Mouse (Mus musculus) right cerebral cortex, postnatal 25 days (tissue): ENCODE data around the gene Rin1.

Experiments
- DNase-seq: peaks from one replicate; pipeline ENCODE4 v3.0.0; 2022

Gene Rin1

DNA sequence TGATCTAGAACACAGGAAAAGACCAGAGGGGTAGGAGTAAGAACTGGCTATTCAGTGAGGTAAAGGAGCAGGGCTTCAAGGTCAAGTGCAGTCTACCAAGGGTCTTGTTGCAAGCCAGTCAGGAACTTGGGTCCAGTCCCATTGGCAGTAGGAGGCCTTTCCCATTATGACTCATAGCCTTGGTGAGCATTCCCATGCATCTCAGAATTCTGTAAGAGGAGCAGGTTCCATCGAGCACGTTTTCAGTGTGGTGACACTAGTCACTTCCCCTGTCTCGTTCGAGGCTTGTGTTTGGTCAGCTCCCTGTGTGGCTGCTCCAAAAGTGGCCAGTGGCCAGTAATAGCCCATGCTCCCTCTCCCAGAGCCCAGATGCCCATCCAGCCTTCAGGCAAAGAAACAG is 4.8 kb upstream of the Rin1 start:
- DNase-seq, result no peak

GRCm38 (mm10) chr19:5048138-5049056 is 1.9 kb upstream of the Rin1 start:
- DNase-seq, result no peak

GRCm38 (mm10) chr19:5049325-5049724 is 956 bp upstream of the Rin1 start:
- DNase-seq, result no peak

GRCm38 (mm10) chr19:5051031-5051430 is 750 bp downstream of the Rin1 start:
- no peak for DNase-seq

- no peak for DNase-seq
These were observed 1.2 kb downstream of the Rin1 start for GRCm38 (mm10) chr19:5051515-5051914.

GRCm38 (mm10) chr19:5052166-5052822 is 2.0 kb downstream of the Rin1 start:
- no peak for DNase-seq

GRCm38 (mm10) chr19:5052853-5053252 is 2.6 kb downstream of the Rin1 start:
- DNase-seq, result no peak

GRCm38 (mm10) chr19:5053909-5054308 is 3.6 kb downstream of the Rin1 start:
- DNase-seq, result no peak

DNA sequence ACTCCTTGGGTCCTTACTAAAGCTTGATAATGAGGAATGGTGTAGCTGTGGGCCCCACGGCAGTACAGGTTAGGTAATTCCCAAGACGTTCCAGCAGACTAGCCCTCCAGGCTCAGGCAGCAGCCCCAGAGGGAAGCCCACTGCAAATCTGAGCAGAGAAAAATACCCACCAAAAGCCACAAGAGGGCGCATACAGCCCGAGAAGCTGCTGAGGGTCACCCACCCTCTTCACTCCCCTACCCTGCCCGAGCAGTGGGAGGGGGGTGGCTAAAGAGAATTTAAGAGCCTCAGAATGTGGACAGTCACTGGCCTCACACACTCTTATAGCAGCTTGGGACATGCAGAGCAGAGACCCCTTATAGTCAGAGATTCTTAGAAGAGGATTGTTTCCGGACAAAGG is 6.0 kb downstream of the Rin1 start:
- DNase-seq, result no peak

GRCm38 (mm10) chr19:5057876-5058775 is 7.8 kb downstream of the Rin1 start:
- no peak for DNase-seq

DNA sequence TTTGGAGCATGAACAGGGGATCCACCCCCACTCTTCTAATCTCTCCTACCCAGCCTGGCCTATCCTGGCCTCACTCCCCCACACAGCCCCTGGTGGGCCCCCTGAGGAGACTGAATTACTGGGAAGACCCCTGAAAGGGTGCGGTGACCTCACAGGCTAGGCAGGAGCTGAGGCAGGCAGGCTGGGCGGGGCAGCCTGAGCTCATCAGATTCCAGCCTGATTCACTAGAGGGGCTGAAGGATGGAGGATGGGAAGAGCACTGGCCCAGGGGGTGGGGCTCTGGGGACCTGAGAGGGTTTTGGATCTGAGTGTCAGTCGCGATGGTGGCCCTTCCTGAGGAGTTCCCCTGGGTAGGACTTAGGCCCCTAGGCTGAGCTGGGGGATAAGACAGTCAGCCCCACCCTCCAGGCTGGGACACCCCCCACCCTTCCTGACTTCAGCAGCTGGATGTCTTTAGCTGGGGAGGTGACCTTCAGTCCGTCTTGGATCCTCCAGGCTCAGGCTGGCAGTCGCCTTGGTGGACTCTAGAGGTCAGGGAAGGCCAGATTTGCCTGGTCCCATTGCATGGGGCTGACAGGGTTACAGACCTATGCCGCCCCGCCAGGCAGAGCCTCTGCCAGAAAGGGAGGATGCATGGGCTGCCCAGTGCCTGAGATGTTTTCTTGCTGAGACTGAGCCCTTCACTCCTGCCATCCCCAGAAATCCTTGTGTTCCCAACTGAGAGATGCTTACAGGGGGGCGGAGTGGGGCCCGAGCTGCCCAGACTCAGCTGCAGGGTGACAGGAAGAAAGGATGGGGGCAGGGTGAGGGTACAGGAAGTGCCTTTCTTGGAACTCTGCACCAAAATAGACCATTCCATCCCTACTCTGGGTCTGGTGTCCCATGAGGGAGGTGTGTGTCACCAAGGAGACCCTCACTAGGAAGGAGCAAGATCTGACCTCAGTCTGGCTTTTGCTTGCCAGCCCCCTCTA is 8.8 kb downstream of the Rin1 start:
- DNase-seq, result no peak

- no peak for DNase-seq
These were observed 10.4 kb downstream of the Rin1 start for GRCm38 (mm10) chr19:5060365-5061330.

- no peak for DNase-seq
These were observed 11.8 kb downstream of the Rin1 start for GRCm38 (mm10) chr19:5062041-5062440.

DNA sequence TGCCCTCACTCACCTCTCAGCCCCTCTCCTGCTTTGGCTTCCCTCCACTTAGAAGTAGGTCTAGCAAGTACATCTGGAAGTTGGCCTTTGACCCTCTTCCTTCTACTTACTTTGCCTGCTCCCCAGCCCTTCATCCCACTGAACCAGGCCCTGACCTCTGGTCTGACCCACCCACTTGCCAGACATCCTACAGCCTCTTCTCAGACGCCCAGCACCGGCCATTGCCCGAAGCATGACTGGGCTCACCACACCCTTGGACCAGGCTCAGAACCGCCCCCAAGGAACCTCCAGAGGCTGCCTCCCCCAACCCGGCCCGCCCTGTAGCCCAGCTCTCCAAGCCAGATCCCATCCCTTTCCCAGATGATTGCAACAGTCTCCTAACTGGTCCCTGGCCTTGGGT is 12.2 kb downstream of the Rin1 start:
- DNase-seq, result no peak

DNA sequence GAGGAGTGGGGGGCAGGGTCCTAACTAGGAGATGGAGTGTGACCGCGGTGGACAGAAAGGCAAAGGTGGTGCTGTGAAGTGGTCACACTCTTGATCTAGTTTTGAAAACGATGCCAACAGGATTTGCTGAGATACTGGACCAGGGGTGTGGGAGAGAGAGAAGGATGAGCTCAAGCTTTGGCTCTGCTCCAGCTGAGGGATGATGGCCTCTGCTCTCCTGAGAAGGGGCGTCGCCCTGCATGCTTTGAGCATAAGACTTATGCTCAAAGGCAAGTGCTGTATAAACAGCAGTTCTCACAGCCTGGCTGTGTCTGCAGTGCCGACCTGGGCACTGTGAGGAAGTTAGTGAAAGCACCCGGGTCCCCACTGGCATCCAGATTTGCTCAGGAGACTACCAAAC is 14.8 kb downstream of the Rin1 start:
- DNase-seq, result no peak

GRCm38 (mm10) chr19:5067040-5067799 is 16.9 kb downstream of the Rin1 start:
- no peak for DNase-seq

DNA sequence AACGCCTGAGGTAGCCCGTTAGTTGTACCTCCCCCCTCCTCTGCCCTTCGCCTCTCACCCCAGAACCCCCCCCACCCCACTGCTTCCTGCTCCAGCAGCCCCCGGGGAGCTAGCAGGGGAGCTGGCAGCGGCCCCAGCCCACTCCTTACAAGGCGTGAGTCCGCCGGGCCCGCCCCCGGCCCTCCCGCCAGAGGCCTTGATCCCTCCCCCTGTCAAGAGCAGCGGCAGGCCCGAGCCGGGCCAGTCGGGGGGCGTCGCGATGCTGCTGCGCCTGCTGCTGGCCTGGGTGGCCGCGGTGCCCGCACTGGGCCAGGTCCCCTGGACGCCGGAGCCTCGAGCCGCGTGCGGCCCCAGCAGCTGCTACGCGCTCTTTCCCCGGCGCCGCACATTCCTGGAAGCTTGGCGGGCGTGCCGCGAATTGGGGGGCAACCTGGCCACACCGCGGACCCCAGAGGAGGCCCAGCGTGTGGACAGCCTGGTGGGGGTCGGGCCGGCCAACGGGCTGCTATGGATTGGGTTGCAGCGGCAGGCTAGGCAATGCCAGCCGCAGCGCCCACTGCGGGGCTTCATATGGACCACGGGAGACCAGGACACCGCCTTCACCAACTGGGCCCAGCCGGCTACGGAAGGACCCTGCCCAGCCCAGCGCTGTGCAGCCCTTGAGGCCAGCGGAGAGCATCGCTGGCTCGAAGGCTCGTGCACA is 17.7 kb downstream of the Rin1 start, which contains the start of gene Cd248:
Gene Cd248, plus strand, starts transcription at position 212 of the 703 bp plus-strand sequence.
- DNase-seq, result no peak

DNA sequence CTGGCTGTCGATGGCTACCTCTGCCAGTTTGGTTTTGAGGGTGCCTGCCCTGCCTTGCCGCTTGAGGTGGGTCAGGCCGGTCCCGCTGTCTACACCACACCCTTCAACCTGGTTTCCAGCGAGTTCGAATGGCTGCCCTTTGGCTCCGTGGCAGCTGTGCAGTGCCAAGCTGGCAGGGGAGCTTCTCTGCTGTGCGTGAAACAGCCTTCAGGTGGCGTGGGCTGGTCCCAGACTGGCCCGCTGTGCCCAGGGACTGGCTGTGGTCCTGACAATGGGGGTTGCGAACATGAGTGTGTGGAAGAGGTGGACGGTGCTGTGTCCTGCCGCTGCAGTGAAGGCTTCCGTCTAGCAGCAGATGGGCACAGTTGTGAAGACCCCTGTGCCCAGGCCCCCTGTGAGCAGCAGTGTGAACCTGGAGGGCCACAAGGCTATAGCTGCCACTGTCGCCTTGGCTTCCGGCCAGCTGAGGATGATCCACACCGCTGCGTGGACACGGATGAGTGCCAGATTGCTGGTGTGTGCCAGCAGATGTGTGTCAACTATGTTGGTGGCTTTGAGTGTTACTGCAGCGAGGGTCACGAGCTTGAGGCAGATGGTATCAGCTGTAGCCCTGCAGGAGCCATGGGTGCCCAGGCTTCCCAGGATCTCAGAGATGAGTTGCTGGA is 18.4 kb downstream of the Rin1 start:
- DNase-seq, result no peak

DNA sequence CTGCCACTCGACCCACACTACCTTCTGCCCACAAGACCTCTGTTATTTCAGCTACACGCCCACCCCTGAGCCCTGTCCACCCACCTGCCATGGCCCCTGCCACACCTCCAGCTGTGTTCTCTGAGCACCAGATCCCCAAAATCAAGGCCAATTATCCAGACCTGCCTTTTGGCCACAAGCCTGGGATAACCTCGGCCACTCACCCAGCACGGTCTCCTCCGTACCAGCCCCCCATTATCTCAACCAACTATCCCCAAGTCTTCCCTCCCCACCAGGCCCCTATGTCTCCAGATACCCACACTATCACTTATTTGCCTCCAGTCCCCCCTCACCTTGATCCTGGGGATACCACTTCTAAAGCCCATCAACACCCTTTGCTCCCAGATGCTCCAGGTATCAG is 19.2 kb downstream of the Rin1 start:
- DNase-seq, result no peak
